Mouse (Mus musculus): ENCODE measurements around the gene Fnd3c2.
"Not testable (repeated sequence)": the region's sequence is repeated elsewhere in the genome, so short reads cannot be mapped to it uniquely, and the experiment has no call there.

Fnd3c2 gene

GRCm38 (mm10) chrX:106255276-106255675 is at the start of gene Fnd3c2:
TSS of gene Fnd3c2 (minus strand) at chrX:106255376.
- no peak for DNase-seq

- DNase-seq = no peak
Measured at GRCm38 (mm10) chrX:106284441-106284840, 29.3 kb upstream of the Fnd3c2 start.

GRCm38 (mm10) chrX:106221058-106221457 is 34.1 kb downstream of the Fnd3c2 start, which contains the start of gene Taf9b:
TSS of gene Taf9b (minus strand) at chrX:106221158.
- DNase-seq = no peak

- peak; percentile 75 for DNase-seq
Measured at GRCm38 (mm10) chrX:106219171-106220032, 35.8 kb downstream of the Fnd3c2 start.

GRCm38 (mm10) chrX:106209100-106209499 is 46.1 kb downstream of the Fnd3c2 start:
- DNase-seq = no peak

GRCm38 (mm10) chrX:106198904-106199303 is 56.3 kb downstream of the Fnd3c2 start:
- peak; percentile 5 for DNase-seq

- peak; percentile 16 for DNase-seq
Measured at GRCm38 (mm10) chrX:106197308-106197707, 57.9 kb downstream of the Fnd3c2 start.

GRCm38 (mm10) chrX:106194361-106194760 is 60.8 kb downstream of the Fnd3c2 start:
- DNase-seq = not testable (repeated sequence)

GRCm38 (mm10) chrX:106190091-106190490 is 65.1 kb downstream of the Fnd3c2 start:
- no peak for DNase-seq

GRCm38 (mm10) chrX:106189356-106189755 is 65.8 kb downstream of the Fnd3c2 start:
- peak; percentile 7 for DNase-seq

- DNase-seq = peak; percentile 34
Measured at GRCm38 (mm10) chrX:106187737-106188136, 67.4 kb downstream of the Fnd3c2 start.

GRCm38 (mm10) chrX:106186713-106187649 is 68.2 kb downstream of the Fnd3c2 start, which contains the start of gene Pgk1:
TSS of gene Pgk1 (plus strand) at chrX:106187100.
- peak; percentile 92 for DNase-seq

GRCm38 (mm10) chrX:106185706-106186105 is 69.5 kb downstream of the Fnd3c2 start:
- no peak for DNase-seq

All from thymus, postnatal 14 days (tissue).